Mouse (Mus musculus): ENCODE results near the gene Vti1b. TPM values are rescaled to one million over a fixed set of nuclear protein-coding genes. Genes with fewer than 3 reads are reported as not detected.

Gene Vti1b
- 10 to 100 TPM; 76.1 to 77.1 TPM for total RNA-seq (2023)

DNA sequence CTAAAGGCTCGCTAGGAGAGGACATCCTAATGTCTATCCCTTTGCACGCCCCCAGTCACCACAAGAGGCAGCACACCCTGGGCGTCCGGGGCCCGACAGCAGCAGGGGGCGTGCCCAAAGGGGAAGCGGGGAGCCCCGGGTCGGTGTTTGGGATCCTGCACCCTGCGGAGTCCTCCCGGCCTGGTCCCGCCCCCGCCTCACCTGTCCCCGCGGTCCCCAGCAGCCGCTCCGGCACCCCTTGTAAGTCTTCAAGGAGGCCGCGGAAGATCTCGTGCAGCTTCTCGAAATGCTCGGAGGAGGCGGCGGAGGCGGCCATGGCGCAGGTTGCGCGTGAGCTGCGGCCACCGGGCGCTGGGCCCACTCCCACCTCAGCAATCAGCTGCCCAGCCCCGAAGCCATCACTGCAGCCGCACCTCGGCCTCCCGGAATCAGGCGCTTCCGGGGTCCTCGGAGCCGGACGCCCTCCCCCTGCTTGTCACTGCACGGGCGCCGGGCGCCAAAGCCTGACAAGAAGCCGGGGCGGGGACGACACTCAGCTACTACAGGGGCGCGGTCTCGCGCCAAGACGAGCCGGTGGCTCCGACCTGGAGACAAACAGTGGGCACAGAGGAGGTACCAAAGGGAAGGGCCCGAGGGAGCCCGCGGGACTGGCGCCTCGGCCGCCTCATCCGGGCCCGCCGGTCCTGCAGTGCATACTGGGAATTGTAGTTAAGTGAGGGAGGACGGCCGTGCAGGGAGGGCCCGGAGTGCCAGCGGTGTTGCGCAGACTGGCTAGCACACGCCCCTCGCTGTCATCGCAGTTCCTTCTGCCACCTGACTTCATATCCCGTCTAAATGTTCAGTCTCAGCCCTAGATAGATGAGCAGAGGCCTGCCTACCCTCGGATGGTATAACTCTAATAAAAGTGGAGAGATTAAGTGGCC lies at the start of gene Vti1b:
TSS of gene Vti1b (minus strand) at position 649 of the 923 bp plus-strand sequence.

GRCm38 (mm10) chr12:79208703-79209464 lies 36.4 kb upstream of the Vti1b start, which contains the start of gene Rdh12:
TSS of gene Rdh12 (plus strand) at chr12:79208914.

GRCm38 (mm10) chr12:79192193-79192592 lies 19.7 kb upstream of the Vti1b start, which contains the start of gene Rdh11:
TSS of gene Rdh11 (minus strand) at chr12:79192293.

DNA sequence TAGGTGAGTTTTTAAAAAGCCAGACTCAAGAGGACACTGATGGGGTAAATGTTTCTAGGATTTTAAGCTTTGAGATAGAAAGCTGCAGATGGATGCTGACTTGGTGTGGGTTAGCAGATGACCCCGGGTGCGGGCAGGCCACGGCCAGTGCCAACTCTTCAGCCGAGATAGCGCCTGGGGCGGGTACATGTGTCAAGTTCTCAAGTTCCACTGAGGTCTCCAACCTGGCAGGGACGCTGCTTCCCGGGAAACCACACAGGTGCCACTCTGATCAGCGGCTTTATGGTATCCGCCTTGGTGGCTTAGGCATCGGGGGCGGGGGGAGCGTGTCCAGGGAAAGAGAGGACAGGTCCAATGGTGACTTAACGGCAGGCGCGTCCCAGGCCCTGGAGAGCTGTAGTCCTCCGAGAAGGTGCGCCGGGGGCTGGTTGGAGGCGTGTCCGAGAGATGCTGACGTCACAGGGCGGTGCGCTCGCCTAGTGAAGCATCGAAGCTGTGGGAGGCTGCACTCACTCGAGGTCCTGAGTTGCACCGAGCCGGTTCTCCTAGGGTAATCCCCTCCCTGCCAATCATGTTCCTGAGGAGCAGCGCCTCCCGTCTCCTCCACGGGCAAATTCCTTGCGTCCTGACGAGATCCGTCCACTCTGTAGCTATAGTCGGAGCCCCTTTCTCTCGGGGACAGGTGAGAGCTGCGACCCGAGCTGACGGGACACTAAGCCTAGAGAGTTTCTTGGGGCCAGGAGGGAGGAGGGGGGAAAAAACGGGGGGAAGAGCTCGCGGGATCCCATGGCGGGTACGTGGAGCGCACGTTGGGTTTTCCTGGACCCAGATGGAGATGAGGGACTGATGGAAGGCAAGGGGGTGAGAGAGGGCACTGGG lies 41.9 kb downstream of the Vti1b start, which contains the start of gene Arg2:
TSS of gene Arg2 (plus strand) at position 479 of the 879 bp plus-strand sequence.

Other genes with a start within 250 kb of the Vti1b start
- 10 to 100 TPM; 40.9 to 60.9 TPM for gene Tmem229b, start 165.0 kb downstream of the Vti1b start, total RNA-seq (2023)
- gene Plekhh1, start 143.5 kb downstream of the Vti1b start, total RNA-seq (2023), result 1 to 10 TPM in 1 of 2 experiments, under 1 TPM in 1; 0.68 to 1.7 TPM
- gene Pigh, start 83.0 kb downstream of the Vti1b start, total RNA-seq (2023), result 1 to 10 TPM; 6.1 to 7.8 TPM
- gene Arg2, start 41.9 kb downstream of the Vti1b start, total RNA-seq (2023), result not detected
- 10 to 100 TPM; 21.6 to 26.1 TPM for gene Rdh11, start 19.6 kb upstream of the Vti1b start, total RNA-seq (2023)
- 10 to 100 TPM; 18.0 to 19.6 TPM for gene Rdh12, start 36.2 kb upstream of the Vti1b start, total RNA-seq (2023)
- 100 to 1,000 TPM; 118 to 121 TPM for gene Zfyve26, start 123.6 kb upstream of the Vti1b start, total RNA-seq (2023)
- gene Rad51b, start 124.6 kb upstream of the Vti1b start, total RNA-seq (2023), result 1 to 10 TPM in 1 of 2 experiments, under 1 TPM in 1; 0.92 to 1.2 TPM

All from B cell, adult 67 days (primary cell).